Mouse (Mus musculus) MEL (cell line): ENCODE results near the gene Rsph6a. TPM values are rescaled to one million over a fixed set of nuclear protein-coding genes. Genes with fewer than 3 reads are reported as not detected.

Experiments
- DNase-seq: peaks from one replicate; pipeline ENCODE4 v3.0.0; 2011; ENCODE audit warnings: low read depth, low spot score
- H3K27ac ChIP-seq: 2 replicates; pipeline ENCODE4 v1.5.1; 2012; ENCODE audit warnings: low read depth, mild to moderate bottlenecking, control low read depth, low read length, moderate library complexity; ENCODE audit not compliant: control insufficient read depth
- H3K27me3 ChIP-seq, 2 experiments: fragments of 150-350 bp in 1 of 2; sonication (generic) in 1 of 2; 2 replicates each; pipeline ENCODE4 v1.6.1; 2012; ENCODE audit warnings: low read length in 2 of 2, mild to moderate bottlenecking in 2 of 2, improper control_type of control experiment in 1 of 2, moderate library complexity in 1 of 2; ENCODE audit not compliant: insufficient read depth in 2 of 2, control insufficient read depth in 1 of 2
- H3K36me3 ChIP-seq, 2 experiments: 2 replicates each; pipeline ENCODE4 v1.6.1; 2012 to 2014; ENCODE audit warnings: low read length in 2 of 2, improper control_type of control experiment in 1 of 2, inconsistent platforms in 1 of 2, mild to moderate bottlenecking in 1 of 2; ENCODE audit not compliant: insufficient read depth in 2 of 2, control insufficient read depth in 1 of 2
- H3K4me1 ChIP-seq, 2 experiments: fragments of 150-350 bp in 1 of 2; sonication (generic) in 1 of 2; 2 replicates each; pipeline ENCODE4 v1.6.1; 2012; ENCODE audit warnings: low read length in 2 of 2, improper control_type of control experiment in 1 of 2, mild to moderate bottlenecking in 1 of 2; ENCODE audit not compliant: insufficient read depth in 2 of 2, control insufficient read depth in 1 of 2
- H3K4me3 ChIP-seq, 2 experiments: fragments of 150-350 bp in 1 of 2; sonication (generic) in 1 of 2; 2 replicates each; pipeline ENCODE4 v1.5.1; 2012; ENCODE audit warnings: low read depth in 2 of 2, low read length in 2 of 2, mild to moderate bottlenecking in 2 of 2, moderate library complexity in 2 of 2, control low read depth in 1 of 2, improper control_type of control experiment in 1 of 2; ENCODE audit not compliant: control insufficient read depth in 1 of 2, insufficient read depth in 1 of 2
- H3K79me2 ChIP-seq: 2 replicates; pipeline ENCODE4 v1.6.1; 2012; ENCODE audit warnings: mild to moderate bottlenecking, low read length, moderate library complexity; ENCODE audit not compliant: control insufficient read depth, poor library complexity, insufficient read depth
- H3K9ac ChIP-seq: 2 replicates; pipeline ENCODE4 v1.6.1; 2012; ENCODE audit warnings: low read depth, mild to moderate bottlenecking, control low read depth, low read length, moderate library complexity; ENCODE audit not compliant: control insufficient read depth, poor library complexity, severe bottlenecking
- H3K9me3 ChIP-seq: fragments of 150-350 bp; sonication (generic); replicated peaks from 2 replicates; pipeline ENCODE4 v1.6.1; 2012; ENCODE audit warnings: mild to moderate bottlenecking, low read length, improper control_type of control experiment, moderate library complexity; ENCODE audit not compliant: insufficient read depth
- E2F4 ChIP-seq: IDR thresholded peaks from 2 replicates; pipeline ENCODE4 v1.6.1; 2011; ENCODE audit warnings: low read depth, low read length, improper control_type of control experiment, borderline replicate concordance
- ELF1 ChIP-seq: IDR thresholded peaks from 2 replicates; pipeline ENCODE4 v1.6.1; 2014; ENCODE audit warnings: low read depth, mild to moderate bottlenecking, inconsistent platforms, low read length, improper control_type of control experiment, moderate library complexity
- HCFC1 ChIP-seq: IDR thresholded peaks from 2 replicates; pipeline ENCODE4 v1.6.1; 2012; ENCODE audit warnings: low read depth, mild to moderate bottlenecking, inconsistent platforms, low read length, improper control_type of control experiment, moderate library complexity
- JUND ChIP-seq: IDR thresholded peaks from 2 replicates; pipeline ENCODE4 v1.6.1; 2011; ENCODE audit warnings: low read depth, mild to moderate bottlenecking, improper control_type of control experiment, low read length
- KAT2A ChIP-seq: conservative IDR thresholded peaks from 2 replicates; pipeline ENCODE4 v1.6.1; 2012; ENCODE audit warnings: low read depth, low read length, improper control_type of control experiment, inconsistent platforms
- MAFK ChIP-seq: IDR thresholded peaks from 2 replicates; pipeline ENCODE4 v1.6.1; 2011; ENCODE audit warnings: low read depth, mild to moderate bottlenecking, low read length, improper control_type of control experiment, borderline replicate concordance
- MAX ChIP-seq: IDR thresholded peaks from 2 replicates; pipeline ENCODE4 v1.6.1; 2011; ENCODE audit warnings: low read length, improper control_type of control experiment
- MAZ ChIP-seq: IDR thresholded peaks from 2 replicates; pipeline ENCODE4 v1.6.1; 2012; ENCODE audit warnings: low read depth, mild to moderate bottlenecking, inconsistent platforms, low read length, improper control_type of control experiment
- MEF2A ChIP-seq: IDR thresholded peaks from 2 replicates; pipeline ENCODE4 v1.6.1; 2014; ENCODE audit warnings: low read depth, mild to moderate bottlenecking, inconsistent platforms, low read length, improper control_type of control experiment; ENCODE audit not compliant: poor library complexity, insufficient replicate concordance, severe bottlenecking; ENCODE audit errors: extremely low read depth
- MXI1 ChIP-seq: IDR thresholded peaks from 2 replicates; pipeline ENCODE4 v1.6.1; 2011; ENCODE audit warnings: mild to moderate bottlenecking, low read depth, low read length, improper control_type of control experiment
- NELFE ChIP-seq: IDR thresholded peaks from 2 replicates; pipeline ENCODE4 v1.6.1; 2011; ENCODE audit warnings: low read depth, low read length, improper control_type of control experiment
- POLR2A ChIP-seq, 2 experiments: IDR thresholded peaks; 2 replicates each; pipeline ENCODE4 v1.6.1; 2011 to 2012; ENCODE audit warnings: low read length in 2 of 2, mild to moderate bottlenecking in 2 of 2, control low read depth in 1 of 2, improper control_type of control experiment in 1 of 2, low read depth in 1 of 2, moderate library complexity in 1 of 2; ENCODE audit not compliant: control insufficient read depth in 1 of 2, insufficient read depth in 1 of 2, poor library complexity in 1 of 2
- POLR2AphosphoS2 ChIP-seq: IDR thresholded peaks from 2 replicates; pipeline ENCODE4 v1.6.1; 2011; ENCODE audit warnings: low read length, improper control_type of control experiment
- POLR2AphosphoS5 ChIP-seq: IDR thresholded peaks from 2 replicates; pipeline ENCODE4 v1.6.1; 2012; ENCODE audit warnings: low read depth, borderline replicate concordance, mild to moderate bottlenecking, inconsistent platforms, low read length, moderate library complexity, mixed read lengths
- RCOR1 ChIP-seq: IDR thresholded peaks from 2 replicates; pipeline ENCODE4 v1.6.1; 2012; ENCODE audit warnings: low read depth, mild to moderate bottlenecking, inconsistent platforms, low read length, improper control_type of control experiment
- SMC3 ChIP-seq: IDR thresholded peaks from 2 replicates; pipeline ENCODE4 v1.6.1; 2011; ENCODE audit warnings: low read depth, low read length, improper control_type of control experiment
- TBP ChIP-seq: IDR thresholded peaks from 2 replicates; pipeline ENCODE4 v1.8.0; 2011; ENCODE audit warnings: low read depth, low read length, improper control_type of control experiment
- TCF12 ChIP-seq: IDR thresholded peaks from 2 replicates; pipeline ENCODE4 v1.6.1; 2014; ENCODE audit warnings: low read depth, mild to moderate bottlenecking, inconsistent platforms, low read length, improper control_type of control experiment, moderate library complexity
- USF1 ChIP-seq: IDR thresholded peaks from 2 replicates; pipeline ENCODE4 v1.6.1; 2014; ENCODE audit warnings: low read depth, mild to moderate bottlenecking, inconsistent platforms, low read length, improper control_type of control experiment, moderate library complexity
- USF2 ChIP-seq, 2 experiments: IDR thresholded peaks; 2 replicates each; pipeline ENCODE4 v1.6.1; 2011 to 2012; ENCODE audit warnings: improper control_type of control experiment in 2 of 2, low read length in 2 of 2, borderline replicate concordance in 1 of 2, inconsistent platforms in 1 of 2, low read depth in 1 of 2, mild to moderate bottlenecking in 1 of 2; ENCODE audit not compliant: insufficient read depth in 1 of 2
- ZC3H11A ChIP-seq: IDR thresholded peaks from 2 replicates; pipeline ENCODE4 v1.6.1; 2012; ENCODE audit warnings: low read depth, mild to moderate bottlenecking, inconsistent platforms, low read length, improper control_type of control experiment
- ZKSCAN1 ChIP-seq: IDR thresholded peaks from 2 replicates; pipeline ENCODE4 v1.6.1; 2012; ENCODE audit warnings: low read depth, mild to moderate bottlenecking, inconsistent platforms, low read length, improper control_type of control experiment, moderate library complexity
- ZMIZ1 ChIP-seq: IDR thresholded peaks from 2 replicates; pipeline ENCODE4 v1.6.1; 2012; ENCODE audit warnings: low read depth, mild to moderate bottlenecking, inconsistent platforms, low read length, improper control_type of control experiment, moderate library complexity
- ZNF384 ChIP-seq: IDR thresholded peaks from 2 replicates; pipeline ENCODE4 v1.6.1; 2012; ENCODE audit warnings: low read depth, mild to moderate bottlenecking, inconsistent platforms, low read length, improper control_type of control experiment
- polyA plus RNA-seq, 2 experiments: library from polyadenylated mRNA; stranded (reverse) in 1 of 2; unstranded in 1 of 2; fragments of >175 nt in 1 of 2; fragments of >200 nt in 1 of 2; gene quantifications; 2 replicates each; pipeline versions ENCODE4 v1.2.1 to v1.2.4; 2012; ENCODE audit warnings: low replicate concordance in 2 of 2, low read depth in 1 of 2; ENCODE audit not compliant: insufficient read length in 2 of 2, insufficient read depth in 1 of 2, missing spikeins in 1 of 2
- total RNA-seq: library from RNA; depleted of rRNA; stranded (reverse); fragments of 300-350 nt; gene quantifications from 2 replicates; pipeline ENCODE4 v1.2.3, GENCODE M21; 2012

Gene Rsph6a
- total and polyA plus RNA-seq, 3 experiments: 0.04 to 0.23 TPM; not detected in 1

DNA sequence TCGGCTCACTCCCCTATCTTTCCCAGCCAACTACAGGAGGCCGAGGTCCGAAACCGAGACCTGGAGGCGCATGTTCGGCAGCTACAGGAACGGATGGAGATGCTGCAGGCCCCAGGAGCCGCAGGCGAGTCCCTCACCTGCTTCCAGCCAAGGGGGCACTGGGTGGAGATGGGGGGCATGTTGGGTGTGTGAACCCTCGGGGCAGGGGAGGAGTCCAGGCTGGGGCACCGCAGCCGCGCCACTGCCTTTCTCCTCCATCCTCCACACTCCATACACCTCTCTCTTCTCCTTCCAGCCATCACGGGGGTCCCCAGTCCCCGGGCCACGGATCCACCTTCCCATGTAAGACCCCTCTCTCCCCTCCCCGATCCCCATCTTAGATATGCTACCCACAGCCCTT is 37.4 kb downstream of the Rsph6a start:
- no peaks in the 10 kb centered on the region for H3K9me3 ChIP-seq
- H3K9ac ChIP-seq: no peak overlapping the region
- no peaks in the 10 kb centered on the region for H3K36me3 ChIP-seq
- no peak overlapping the region for H3K27ac ChIP-seq
- peaks cover 0 to 9% of the 10 kb centered on the region in 2 experiments; a peak in 3 of 4 replicates for H3K4me1 ChIP-seq
- peaks cover 8% of the 10 kb centered on the region; the same call in 1 of the 2 replicates for H3K79me2 ChIP-seq
- no peak for DNase-seq
- TF ChIP-seq POLR2A (IDR thresholded peaks at IDR 0.05; ENCODE audit: control insufficient read depth in 1 of 2, insufficient read depth in 1 of 2, low read depth in 1 of 2, low read length in 2 of 2, poor library complexity in 1 of 2): no peak
- TF ChIP-seq HCFC1: no peak
- no peak for TF ChIP-seq TBP
- no peak for TF ChIP-seq RCOR1
- no peak for TF ChIP-seq POLR2AphosphoS2
- no peak for TF ChIP-seq NELFE
- TF ChIP-seq ZNF384: no peak
- no peak for TF ChIP-seq ZKSCAN1
- TF ChIP-seq MXI1: no peak
- no peak for TF ChIP-seq JUND
- no peak for TF ChIP-seq MEF2A
- TF ChIP-seq MAFK: no peak
- no peak for TF ChIP-seq POLR2AphosphoS5
- TF ChIP-seq ELF1: no peak
- TF ChIP-seq USF1: no peak
- TF ChIP-seq MAZ: no peak
- TF ChIP-seq KAT2A: no peak
- TF ChIP-seq ZC3H11A: no peak
- no peak for TF ChIP-seq SMC3
- no peak overlapping the region for H3K4me3 ChIP-seq
- no peaks in the 10 kb centered on the region for H3K27me3 ChIP-seq

DNA sequence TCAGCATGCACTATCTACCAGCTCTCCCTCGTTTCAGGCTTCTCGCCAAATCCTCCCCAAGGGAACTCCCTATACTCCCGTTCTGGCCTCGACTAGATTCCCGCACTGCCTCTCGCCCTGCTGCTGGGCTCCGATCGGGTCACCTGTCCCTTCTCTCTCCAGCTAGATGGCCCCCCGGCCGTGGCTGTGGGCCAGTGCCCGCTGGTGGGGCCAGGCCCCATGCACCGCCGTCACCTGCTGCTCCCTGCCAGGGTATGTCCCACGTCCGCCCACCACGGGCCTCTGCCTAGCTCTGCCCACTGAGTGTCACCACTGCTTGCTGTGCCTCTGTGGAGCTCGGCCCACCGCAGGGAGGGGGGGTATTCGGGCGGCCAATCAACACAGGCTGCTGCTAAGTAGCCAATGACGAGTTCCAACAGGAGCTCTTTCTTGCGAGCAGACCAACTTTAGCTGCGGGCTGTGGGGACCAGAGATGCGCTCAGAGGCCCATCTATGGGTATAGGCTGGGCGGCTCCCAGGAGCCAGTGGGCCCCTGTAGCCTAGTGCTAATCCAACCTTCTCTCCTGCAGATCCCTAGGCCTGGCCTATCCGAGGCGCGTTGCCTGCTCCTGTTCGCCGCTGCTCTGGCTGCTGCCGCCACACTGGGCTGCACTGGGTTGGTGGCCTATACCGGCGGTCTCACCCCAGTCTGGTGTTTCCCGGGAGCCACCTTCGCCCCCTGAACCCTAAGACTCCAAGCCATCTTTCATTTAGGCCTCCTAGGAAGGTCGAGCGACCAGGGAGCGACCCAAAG is 38.1 kb downstream of the Rsph6a start:
- Histone ChIP-seq H3K9ac (no peak overlapping the region), H3K79me2 (peaks cover 8% of the 10 kb centered on the region; the same call in 1 of the 2 replicates), H3K4me3 (no peak overlapping the region), H3K36me3 (no peaks in the 10 kb centered on the region), H3K9me3 (no peaks in the 10 kb centered on the region), H3K4me1 (peaks cover 0 to 9% of the 10 kb centered on the region in 2 experiments; a peak in 3 of 4 replicates), H3K27me3 (no peaks in the 10 kb centered on the region), H3K27ac (no peak overlapping the region)
- TF ChIP-seq ZMIZ1 (no peak), KAT2A (no peak), MXI1 (no peak), TCF12 (no peak), E2F4 (no peak), ZC3H11A (no peak), MAX (no peak), TBP (no peak), POLR2AphosphoS2 (no peak), USF2 (IDR thresholded peaks at IDR 0.05; ENCODE audit: borderline replicate concordance in 1 of 2, insufficient read depth in 1 of 2, low read depth in 1 of 2, low read length in 2 of 2) (no peak), ELF1 (no peak), HCFC1 (no peak)
- DNase-seq: no peak
